25 mouse cellular contexts compared by ENCODE assay signal in the genomic region with DNA sequence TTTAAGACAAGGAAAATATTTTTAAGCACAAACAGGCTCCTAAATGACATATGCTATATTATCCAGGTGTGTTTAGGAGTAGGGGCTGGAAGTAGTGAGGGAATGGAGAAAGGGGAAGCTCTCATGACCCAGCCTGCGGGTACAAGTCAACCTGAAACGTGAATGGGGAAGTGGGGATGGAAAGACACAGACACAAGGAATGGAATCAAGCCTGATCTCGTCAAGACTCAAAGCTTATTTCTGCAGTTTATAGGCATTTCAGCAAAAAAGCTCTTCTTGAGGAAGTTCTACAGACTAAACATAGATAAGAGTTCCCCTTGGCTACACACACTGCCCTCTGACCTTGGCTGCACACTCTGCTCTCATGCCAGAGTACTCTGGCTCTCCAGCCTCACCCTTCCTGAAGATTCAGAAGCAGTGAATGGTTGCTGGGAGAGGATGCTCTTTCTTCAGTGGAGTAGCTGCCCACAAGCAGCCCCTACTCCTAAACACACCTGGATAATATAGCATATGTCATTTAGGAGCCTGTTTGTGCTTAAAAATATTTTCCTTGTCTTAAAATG.
A peak's percentile ranks its signal among the peaks of the same experiment; 100 is the strongest.
DNase-seq lines count a peak whose midpoint lies in the region; ATAC-seq and TF ChIP-seq lines count a peak whose summit lies in the region.
"Had no signal": no experiment of that assay in that cellular context is flagged by ENCODE, and none has a peak within 500 bp of the region (broad histone marks: within the 10 kb centered on the region; RNA-seq: fewer than 3 reads in every experiment).

No protein-coding gene starts in this region.

- TF ChIP-seq CTCF in lung, embryonic 14.5 days (IDR thresholded peaks at IDR 0.05; ENCODE audit: low read depth): no peak
- TF ChIP-seq CTCF in hindbrain, postnatal 0 days (IDR thresholded peaks at IDR 0.05; ENCODE audit: low read depth): no peak

- no peak overlapping the region for H3K4me2 ChIP-seq in lung, embryonic 14.5 days
- H3K4me2 ChIP-seq in hindbrain, postnatal 0 days (ENCODE audit: low read depth, low read length): no peak overlapping the region
- H3K4me2 ChIP-seq: forebrain, embryonic 13.5 days; heart, embryonic 15.5 days; hindbrain, embryonic 14.5 days; midbrain, embryonic 13.5 days had no signal

- H3K4me1 ChIP-seq in lung, embryonic 14.5 days (ENCODE audit: insufficient read depth): no peaks in the 10 kb centered on the region
- H3K4me1 ChIP-seq in hindbrain, postnatal 0 days (ENCODE audit: insufficient read depth, low read length): no peaks in the 10 kb centered on the region
- H3K4me1 ChIP-seq: forebrain, embryonic 13.5 days; heart, embryonic 15.5 days; megakaryocyte, embryonic 14.5 days; midbrain, embryonic 13.5 days had no signal

- ATAC-seq in lung, embryonic 14.5 days (ENCODE audit: insufficient read depth): no peak
- ATAC-seq in activated CD4-positive, CD25-positive, alpha-beta regulatory T cell, adult 4 months: no peak
- ATAC-seq in hindbrain, postnatal 0 days: no peak
- ATAC-seq: CD4-positive, CD25-positive, alpha-beta regulatory T cell, adult 4 months; forebrain, embryonic 13.5 days; midbrain, embryonic 13.5 days had no signal

- no peaks in the 10 kb centered on the region for H3K9me3 ChIP-seq in lung, embryonic 14.5 days (ENCODE audit: low read depth, low read length)
- no peaks in the 10 kb centered on the region for H3K9me3 ChIP-seq in hindbrain, postnatal 0 days (ENCODE audit: low read length)
- H3K9me3 ChIP-seq: forebrain, embryonic 13.5 days; heart, embryonic 15.5 days; midbrain, embryonic 13.5 days had no signal

- peak; percentile 26 for DNase-seq in adrenal gland, adult 2 months
- DNase-seq in adrenal gland, adult 8-10 months: no peak
- DNase-seq in lung, embryonic 14.5 days: peak; percentile 43
- no peak for DNase-seq in lung, postnatal 14 days
- peak; percentile 12 for DNase-seq in adipocyte (ENCODE audit: low spot score)
- DNase-seq in ovary, postnatal 14 days (ENCODE audit: low spot score): peak; percentile 1
- DNase-seq in hindbrain, postnatal 0 days (ENCODE audit: low spot score): no peak
- DNase-seq: cerebellum, adult 18-20 months; cerebellum, postnatal 36 days; embryo, embryonic 11 days; gastrocnemius, adult 2 months; heart, postnatal 4 days; kidney, adult 9 months; kidney, postnatal 14 days; right cerebral cortex, adult 18-20 months; right cerebral cortex, postnatal 4 days; thymus, postnatal 14 days had no signal

- H3K27ac ChIP-seq in lung, embryonic 14.5 days (ENCODE audit: low read depth): no peak overlapping the region
- H3K27ac ChIP-seq in hindbrain, postnatal 0 days: no peak overlapping the region
- H3K27ac ChIP-seq: forebrain, embryonic 13.5 days; gastrocnemius, adult 2 months; heart, embryonic 15.5 days; hindbrain, embryonic 14.5 days; liver, embryonic 14.5 days; midbrain, embryonic 13.5 days had no signal

- no peak overlapping the region for H3K9ac ChIP-seq in lung, embryonic 14.5 days
- H3K9ac ChIP-seq in hindbrain, postnatal 0 days (replicated peaks; ENCODE audit: low read length): no peak overlapping the region
- H3K9ac ChIP-seq: forebrain, embryonic 13.5 days; heart, embryonic 15.5 days; hindbrain, embryonic 14.5 days; liver, embryonic 14.5 days; midbrain, embryonic 13.5 days had no signal

- 32% methylated on average over 3 of the region's 3 CpGs for WGBS in lung, embryonic 14.5 days
- WGBS in hindbrain, postnatal 0 days: 93% methylated on average over 3 of the region's 3 CpGs

- no peaks in the 10 kb centered on the region for H3K27me3 ChIP-seq in lung, embryonic 14.5 days (ENCODE audit: insufficient read depth, low read length)
- H3K27me3 ChIP-seq in hindbrain, postnatal 0 days (ENCODE audit: insufficient read depth, low read length): no peaks in the 10 kb centered on the region
- H3K27me3 ChIP-seq: forebrain, embryonic 13.5 days; heart, embryonic 15.5 days; megakaryocyte, embryonic 14.5 days; midbrain, embryonic 13.5 days had no signal

- no peaks in the 10 kb centered on the region for H3K36me3 ChIP-seq in lung, embryonic 14.5 days (ENCODE audit: insufficient read depth)
- no peaks in the 10 kb centered on the region for H3K36me3 ChIP-seq in hindbrain, postnatal 0 days (ENCODE audit: insufficient read depth, low read length)
- H3K36me3 ChIP-seq: heart, embryonic 15.5 days; midbrain, embryonic 13.5 days had no signal

- H3K4me3 ChIP-seq in lung, embryonic 14.5 days (ENCODE audit: low read depth, low read length): no peak overlapping the region
- no peak overlapping the region for H3K4me3 ChIP-seq in hindbrain, postnatal 0 days (ENCODE audit: low read length)
- H3K4me3 ChIP-seq: forebrain, embryonic 13.5 days; gastrocnemius, adult 2 months; heart, embryonic 15.5 days; megakaryocyte, embryonic 14.5 days; midbrain, embryonic 13.5 days had no signal

Comparison
In these comparisons a context has a peak if more than half of its experiments do, and no peak if none do; other contexts are left out.
1. DNase-seq: peak in adrenal gland, adult 2 months (single experiment), lung, embryonic 14.5 days (single experiment), adipocyte (single experiment) and ovary, postnatal 14 days (single experiment); none in adrenal gland, adult 8-10 months (single experiment), lung, postnatal 14 days (single experiment) and hindbrain, postnatal 0 days (single experiment).